Mouse (Mus musculus) frontal cortex, postnatal 25 days (tissue): ENCODE data around the gene Gm11037.

Experiments used
- DNase-seq, 2 experiments: peaks; one replicate each; pipeline ENCODE4 v3.0.0; 2022; ENCODE audit warnings: low spot score in 2 of 2

Gm11037 gene

DNA sequence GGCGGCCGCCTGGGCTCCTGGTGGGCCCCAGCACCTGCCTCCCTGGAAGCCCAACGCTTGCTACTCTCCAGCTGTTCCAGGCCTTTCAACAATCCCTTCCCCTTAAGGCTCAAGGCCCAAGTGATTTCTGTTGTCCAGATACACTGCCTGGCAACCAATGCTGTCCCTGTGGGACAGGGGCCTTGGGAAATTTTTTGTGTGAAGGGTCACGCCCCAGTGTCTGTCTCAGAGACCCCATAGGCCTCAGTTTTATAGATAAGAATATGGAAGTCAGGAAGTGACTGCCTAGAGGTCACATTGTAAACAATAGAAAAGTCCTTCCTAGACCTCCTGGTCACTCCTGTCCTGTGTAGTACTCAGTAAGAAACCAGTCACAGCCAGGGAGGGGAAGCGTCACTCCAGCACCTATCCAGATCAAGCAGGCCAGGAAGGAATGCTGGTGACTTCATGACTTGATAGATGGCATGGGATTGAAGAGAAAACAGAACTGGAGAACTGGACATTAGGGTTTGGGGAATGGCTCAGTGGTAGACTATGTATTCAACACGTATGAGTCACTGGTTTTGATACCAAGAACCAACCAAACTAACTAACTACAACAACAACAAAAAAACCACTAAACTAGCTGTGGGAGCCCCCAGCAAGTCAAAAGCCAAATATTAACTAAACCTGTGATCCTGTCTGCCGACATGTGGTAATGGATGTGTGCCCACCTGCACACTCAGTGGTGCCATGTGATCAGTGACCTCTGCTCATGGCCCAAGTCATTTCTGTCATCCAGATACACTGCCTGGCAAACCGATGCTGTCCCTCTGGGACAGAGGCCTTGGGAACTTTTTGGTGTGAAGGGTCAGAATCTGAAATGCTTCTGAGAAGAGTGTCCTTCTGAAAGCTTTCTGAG lies 15.3 kb downstream of the Gm11037 start:
- DNase-seq = no peak

DNA sequence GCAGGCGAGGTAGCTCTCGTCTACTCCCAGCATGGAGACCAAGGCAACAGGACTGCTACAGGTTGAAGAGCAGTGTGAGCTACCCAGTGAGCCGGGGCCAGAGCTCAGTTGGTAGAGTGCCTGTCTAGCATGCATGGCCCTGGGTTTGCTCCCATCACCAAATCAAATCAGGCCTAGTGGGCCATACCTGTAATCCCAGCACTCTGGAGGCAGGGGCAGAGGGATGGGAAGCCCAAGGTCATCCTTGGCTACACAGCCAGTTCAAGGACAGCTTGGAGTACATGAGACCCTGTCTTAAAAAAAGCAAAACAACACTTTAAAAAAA lies 15.9 kb downstream of the Gm11037 start:
- DNase-seq = no peak

DNA sequence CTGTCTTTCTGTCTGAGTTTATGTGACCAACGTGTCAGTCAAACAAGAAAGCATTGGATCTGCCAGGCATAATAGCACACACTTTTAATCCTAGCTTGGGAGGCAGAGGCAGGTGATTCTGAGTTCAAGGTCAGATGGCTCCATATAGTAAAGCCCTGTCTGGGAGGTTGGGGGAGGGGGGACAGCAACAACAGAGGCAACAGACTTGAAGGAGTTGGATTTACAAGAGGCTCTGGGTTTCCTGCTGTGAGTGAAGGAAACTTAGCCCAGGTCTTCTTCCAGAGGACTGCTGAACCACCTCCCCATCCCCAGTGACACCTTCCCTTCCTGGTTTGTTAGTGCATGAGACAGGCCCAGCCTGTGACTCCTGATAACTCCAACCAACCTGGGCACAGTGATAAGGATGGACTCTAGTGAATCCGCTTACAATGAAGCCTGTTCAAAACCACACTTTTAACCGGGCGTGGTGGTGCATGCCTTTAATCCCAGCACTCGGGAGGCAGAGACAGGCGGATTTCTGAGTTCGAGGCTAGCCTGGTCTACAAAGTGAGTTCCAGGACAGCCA lies 19.0 kb downstream of the Gm11037 start:
- DNase-seq = no peak

DNA sequence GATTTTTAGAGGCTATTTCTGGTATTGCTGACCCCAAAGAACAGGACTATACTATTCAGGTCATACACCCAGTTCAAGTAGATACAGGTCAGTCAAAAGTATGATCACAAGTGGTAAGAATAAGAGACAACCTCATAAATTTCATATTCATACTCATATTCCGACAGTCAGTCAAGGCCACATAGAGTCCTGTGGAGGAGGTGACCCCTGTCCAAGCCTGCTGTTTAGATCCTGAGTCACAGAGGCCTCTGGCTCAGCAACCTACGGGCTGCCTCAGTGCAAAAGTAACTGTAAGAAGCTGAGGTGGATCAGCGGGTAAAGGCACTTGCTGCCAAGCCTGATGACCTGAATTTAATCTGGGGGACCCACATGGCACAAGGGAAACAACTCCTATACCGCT lies 20.7 kb downstream of the Gm11037 start:
- DNase-seq = no peak

DNA sequence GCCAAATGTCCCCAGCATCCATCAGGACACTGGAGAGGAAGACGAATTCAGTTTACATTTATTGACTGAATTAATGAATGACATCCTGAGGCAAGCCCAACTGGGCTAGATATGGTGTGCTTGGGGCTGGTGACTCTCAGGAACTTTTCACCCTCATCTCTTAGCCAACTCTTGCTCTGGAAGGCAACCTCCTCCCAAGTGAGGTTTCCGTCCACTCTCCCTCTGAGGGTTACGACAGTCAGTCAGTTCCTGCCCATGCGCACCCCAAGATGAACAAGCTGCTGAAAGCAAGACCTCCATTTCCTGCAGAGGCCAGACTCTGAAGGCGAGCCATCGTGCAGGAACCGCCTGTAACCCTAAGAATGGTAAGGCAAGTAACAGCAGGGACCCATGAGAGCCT lies 23.7 kb downstream of the Gm11037 start:
- no peak for DNase-seq

DNA sequence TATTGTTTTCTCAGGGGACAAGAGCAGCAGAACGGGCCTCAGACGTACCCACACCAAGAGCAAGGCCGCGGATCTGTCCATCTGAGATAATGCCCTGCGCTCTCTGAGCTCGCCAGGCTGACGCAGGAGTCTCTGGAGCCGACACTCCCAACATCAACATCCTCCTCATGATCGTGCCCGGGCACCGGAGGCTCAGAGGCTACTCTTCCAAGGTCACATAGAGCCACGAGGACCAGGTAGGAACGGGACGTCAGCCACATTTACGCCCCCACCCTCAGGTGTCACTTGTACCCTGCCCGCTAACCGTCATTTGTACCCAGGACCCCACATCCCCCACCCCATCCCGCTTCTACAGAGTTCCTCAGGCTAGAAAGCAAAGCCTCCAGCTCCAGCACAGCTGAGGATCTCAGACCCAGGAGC lies 26.2 kb downstream of the Gm11037 start:
- DNase-seq = peak in 1 of 2 experiments; percentile 27

DNA sequence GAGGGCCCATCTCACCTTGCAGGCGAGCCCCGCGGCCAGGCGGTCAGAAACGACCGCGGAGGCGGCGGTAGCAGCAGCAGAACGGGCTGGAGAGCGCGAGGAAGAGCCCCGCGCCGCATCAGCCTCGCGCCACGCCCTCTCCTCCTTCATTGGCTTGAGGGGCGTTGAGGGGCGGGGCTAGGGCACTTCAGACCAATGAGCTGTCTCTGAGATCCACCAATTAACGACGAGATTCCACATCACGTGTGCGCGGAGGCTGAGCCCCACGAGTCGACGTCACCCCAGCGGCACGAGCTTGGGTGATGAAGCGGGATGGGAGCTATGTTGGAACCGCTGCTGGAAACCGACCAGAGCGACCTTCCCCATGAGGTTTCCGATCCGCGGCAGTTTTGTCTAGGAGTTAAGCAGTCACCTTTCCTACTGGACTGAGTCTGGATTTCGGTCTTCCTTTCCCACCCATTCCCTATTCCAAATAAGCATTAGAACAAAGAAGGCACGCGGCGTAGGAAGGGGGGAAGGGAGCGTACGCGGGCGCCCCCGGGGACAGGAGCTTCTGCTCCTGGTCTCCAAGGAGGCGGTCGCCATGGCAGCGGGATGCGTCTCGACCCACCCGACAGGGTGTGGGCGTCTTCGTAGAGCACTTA lies 26.8 kb downstream of the Gm11037 start, which contains the start of gene 1700037H04Rik:
TSS of gene 1700037H04Rik (minus strand) at position 144 of the 644 bp plus-strand sequence.
- peak; percentile 88 to 90 for DNase-seq

DNA sequence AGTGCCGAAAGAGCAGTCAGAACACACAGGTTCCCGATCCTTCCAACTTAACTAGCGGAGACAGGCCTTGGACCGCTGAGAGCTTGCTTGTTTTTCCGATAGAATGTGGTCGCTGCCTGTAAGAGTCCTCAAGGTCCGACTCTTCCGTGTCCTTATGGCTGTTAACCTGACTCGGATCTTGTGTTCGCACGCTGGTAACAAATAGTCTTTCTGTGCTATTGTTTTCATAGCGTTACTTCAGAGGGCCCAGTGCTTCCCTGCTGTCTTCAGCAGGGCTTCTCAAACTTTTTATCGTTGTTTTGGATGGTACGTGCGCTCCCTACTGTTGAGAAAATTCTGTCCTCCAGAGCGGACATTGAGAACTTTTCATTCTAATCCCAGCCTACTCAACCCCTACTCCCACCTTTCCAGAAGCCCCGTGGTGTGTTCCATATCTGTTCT lies 27.4 kb downstream of the Gm11037 start:
- no peak for DNase-seq

DNA sequence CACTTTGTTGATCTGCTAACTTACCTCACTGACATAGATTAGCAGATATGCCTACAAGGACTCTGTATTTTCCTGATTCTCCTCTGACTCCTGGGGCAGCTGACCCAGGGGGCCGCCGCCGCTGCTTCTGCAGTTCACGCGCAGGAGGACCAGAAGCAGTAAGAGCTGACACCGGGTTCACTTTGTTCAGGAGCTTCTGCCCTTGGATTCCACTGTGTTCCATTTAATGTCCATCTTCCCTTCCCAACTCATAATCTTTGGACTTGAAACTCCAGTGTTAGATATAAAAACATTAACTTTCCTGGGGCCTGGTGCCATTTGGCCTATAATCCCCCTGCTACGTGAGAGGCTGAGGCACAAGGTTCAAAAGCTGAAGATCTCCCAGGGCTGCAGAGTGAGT lies 30.6 kb downstream of the Gm11037 start:
- no peak for DNase-seq

DNA sequence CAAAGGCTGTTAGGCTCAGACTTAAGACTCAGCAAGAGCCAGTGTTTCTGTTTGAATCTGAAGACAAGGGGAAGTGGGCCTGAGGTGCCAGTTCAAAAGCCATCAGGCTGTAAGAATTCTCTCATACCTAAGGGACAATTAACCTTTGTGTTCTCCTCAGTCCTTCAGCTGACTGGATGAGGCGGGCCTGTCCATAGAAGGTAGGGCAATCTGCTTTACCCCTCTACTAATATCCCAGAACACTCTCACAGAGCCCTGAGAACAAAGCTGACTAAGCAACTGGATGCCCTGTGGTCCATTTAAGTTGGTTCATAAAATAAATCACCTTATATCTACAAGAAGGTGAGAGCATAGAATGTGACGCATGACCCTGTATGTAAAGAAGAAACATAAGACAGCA lies 32.9 kb downstream of the Gm11037 start:
- no peak for DNase-seq

DNA sequence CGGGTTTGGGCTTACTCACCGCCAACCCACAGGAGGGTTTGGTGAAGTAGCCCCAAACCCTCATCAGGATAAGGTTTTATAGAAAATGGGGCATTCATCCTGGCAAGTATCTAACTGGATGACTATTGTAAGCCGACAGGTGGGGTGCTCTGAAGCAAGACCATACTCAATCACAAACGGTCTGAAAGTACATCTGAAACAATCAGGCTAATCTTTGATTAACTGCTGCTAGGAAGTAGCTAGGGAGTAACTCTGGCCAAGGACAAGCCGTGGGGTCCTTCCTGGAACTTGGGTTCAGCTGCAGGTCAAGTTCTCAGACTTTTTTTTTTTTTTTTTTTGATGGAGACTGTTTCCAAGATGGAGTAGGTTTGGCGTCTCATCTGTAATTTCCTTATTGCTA lies 34.7 kb downstream of the Gm11037 start:
- DNase-seq = no peak

DNA sequence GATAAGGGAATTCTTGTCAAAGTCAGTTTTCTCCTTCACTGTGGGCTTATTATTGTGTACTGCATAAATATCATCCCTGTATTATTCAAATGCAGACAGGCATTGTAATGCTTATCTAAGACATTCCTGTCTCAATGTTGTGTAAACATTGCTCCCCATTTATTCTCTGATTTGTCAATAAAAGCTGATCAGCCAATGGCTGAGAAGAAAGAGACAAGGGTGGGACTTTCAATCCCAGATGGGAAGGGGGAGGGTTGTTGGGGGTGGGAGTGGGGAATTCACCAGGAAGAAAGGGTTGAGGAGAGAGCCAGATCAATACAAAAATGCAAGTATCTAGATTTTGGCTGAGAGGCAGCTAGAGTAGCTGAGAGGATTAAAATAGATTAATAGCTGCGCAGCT lies 35.6 kb downstream of the Gm11037 start:
- DNase-seq = no peak

DNA sequence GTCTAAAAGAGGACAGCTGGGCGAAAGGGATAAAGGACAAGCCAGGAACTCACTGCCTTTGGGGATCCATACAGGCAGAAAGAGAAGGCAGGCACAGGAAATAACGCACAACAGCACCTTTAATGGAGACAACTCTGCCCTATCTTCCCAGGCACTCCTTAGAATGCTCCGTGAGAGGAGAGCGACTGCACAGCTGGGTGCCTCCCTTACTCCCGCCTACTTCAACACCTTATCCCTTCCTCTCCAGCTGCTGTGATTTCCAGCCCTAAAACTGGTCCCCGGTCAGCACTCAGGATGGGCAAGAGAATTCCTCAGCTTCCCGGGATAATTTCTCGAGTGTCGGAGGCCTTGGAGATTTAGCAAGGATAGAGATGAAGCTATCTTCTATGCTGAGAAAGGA lies 37.6 kb downstream of the Gm11037 start:
- no peak for DNase-seq

DNA sequence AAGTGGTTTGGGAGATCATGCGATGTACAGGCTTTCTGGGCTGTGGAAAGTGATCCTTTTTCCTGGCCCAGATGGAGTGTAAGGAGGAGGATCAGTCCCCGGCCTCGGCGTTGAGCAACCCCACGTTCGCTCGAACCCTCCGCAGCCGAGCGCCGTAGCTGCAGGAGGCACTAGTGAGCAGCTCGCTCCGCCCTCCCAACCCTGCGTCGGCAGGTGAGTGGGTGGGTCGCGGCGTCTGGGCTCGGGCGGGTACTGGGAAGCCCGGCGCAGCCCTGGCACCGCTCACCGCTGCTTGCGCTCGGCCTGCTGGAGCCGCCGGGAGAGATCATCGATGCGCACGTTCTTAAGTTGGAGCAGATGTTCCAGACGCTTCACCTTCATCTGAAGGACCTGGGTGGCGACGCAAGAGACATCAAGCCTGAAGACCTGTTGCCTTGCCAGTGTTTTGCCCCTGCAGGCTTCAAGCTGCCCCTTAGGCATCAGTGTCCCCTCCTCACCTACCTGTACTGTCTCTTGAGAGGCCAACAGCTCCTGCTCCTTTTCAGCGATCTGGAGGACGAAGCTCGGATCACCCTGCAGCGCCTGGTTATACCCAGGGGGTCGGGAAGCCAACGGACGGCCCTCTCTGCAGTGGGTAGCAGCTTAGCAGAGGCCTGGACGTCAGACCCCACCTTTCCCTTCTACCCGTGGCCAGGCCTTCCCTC lies 38.3 kb downstream of the Gm11037 start:
- peak; percentile 46 to 63 for DNase-seq

DNA sequence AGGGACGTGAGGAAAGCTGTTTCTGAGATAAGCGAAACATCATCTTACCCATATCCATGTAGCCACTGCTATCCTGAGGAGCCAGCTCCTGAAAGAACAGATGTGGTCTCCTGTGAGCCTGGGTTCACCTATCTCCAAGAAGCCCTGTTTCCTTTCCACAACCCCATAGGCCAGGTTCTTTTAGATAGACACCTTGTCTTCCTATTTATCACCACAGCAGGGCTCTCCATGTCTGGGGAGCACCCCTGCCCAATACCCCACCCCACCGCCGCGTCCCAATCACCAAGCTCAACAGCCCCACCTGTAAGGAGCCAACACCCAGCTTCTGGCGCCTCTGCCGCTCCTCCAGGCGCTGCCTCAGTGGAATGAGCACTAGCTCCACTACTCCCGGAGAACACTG lies 39.0 kb downstream of the Gm11037 start:
- DNase-seq = no peak

DNA sequence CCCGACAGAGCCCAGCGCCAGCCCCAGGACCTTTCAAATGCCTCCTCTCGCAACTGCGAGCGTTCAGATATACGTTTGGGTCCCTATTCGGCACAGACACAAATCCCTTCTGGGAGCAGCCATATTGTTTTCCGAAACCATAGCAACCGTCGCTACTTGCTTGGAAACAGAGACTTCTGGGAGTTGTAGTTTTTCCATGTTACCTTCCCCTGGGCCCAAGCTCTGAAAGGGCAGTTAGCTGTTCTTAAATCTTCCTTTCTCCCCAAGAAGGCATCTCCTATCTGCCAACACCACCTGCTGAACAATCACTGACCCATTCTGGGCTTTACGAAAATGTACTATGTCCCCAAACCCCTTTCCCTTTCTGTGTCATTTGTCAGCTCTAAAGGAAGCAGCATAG lies 41.4 kb downstream of the Gm11037 start:
- peak; percentile 28 to 44 for DNase-seq

DNA sequence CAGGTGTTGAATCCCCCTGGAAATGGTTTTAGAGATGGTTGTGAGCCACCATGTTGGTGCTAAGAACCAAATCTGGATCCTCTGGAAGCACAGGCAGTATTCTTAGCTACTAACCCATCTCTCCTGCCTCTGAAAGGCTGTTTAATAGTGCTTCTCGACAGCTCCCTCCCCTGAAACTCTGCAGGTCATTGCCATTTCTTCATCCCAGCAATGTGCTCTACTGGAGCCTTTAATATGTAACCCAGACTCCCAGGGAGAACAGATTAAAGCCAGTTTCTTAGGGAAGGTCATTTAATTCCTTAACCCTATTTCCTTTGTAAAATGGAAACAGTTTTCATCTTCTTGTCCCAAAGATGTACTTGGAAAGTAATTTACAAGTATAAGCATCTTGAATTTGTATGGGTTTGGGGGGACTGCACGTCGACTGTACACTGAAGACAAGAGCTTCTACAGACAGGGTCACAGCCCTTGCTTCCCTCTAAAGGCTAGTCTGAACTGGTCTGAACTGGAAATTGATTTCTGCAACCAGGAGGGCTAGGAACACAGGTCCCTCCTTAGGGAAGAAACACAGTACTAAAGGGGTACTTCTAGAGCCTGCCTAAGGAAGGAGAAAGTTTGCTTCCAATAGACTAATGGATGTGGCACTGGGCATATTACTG lies 42.1 kb downstream of the Gm11037 start:
- DNase-seq = no peak

DNA sequence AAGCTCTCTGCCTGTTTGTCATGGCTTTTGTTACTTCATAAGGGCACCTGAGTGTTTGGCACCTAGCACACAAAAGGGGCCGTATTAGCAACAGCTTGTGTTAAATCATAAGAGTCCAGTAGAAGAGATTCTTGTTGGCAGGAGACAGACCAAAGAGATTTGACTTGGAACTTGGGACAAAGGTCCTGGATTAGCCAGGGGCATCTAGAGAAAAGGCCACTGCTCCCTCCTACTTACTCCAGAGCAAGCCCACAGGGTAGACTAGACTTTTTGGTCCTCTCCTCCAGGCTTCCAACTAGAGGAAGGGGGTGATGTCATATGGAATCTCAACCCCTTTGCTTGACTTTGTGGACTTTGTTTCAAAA lies 42.6 kb downstream of the Gm11037 start:
- DNase-seq = no peak

DNA sequence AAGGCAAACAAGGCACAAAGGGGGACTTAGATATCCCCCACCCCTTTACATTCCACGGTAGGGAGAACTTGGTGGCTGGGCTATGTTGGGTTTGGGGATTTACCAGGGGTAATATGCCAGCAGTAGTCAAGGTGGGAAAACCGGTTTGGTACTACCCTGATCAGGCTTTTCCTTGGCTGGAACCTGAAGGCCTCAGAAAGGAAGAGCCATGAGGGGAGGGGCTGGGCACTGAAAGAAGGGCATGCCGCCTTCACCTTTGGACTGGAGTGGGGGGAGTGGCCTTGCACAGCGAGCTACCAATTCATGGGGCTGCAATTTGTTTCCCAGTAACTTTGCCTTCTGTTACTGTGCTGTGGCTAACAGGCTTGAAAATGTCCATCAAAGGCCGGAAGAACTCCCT lies 43.2 kb downstream of the Gm11037 start:
- DNase-seq = no peak

DNA sequence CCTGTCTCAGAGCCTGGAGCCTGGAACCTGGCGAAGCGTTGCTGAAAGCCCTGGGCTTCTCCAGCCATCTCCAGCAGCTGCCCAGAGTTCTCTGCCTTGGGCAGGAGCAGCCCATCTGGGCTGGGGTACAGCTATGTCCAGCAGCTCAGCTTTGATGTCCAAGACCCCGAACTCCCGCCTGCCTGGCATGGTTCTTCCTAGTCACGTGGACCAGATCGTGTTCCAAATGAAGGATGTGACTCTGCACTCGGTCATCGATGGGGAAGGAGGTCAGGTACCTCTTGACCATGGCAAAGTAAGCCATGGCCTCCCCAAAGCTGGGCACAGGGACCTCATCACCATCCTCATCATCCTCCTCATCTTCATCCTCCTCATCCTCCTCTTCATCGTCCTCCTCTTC lies 44.6 kb downstream of the Gm11037 start:
- DNase-seq = no peak

DNA sequence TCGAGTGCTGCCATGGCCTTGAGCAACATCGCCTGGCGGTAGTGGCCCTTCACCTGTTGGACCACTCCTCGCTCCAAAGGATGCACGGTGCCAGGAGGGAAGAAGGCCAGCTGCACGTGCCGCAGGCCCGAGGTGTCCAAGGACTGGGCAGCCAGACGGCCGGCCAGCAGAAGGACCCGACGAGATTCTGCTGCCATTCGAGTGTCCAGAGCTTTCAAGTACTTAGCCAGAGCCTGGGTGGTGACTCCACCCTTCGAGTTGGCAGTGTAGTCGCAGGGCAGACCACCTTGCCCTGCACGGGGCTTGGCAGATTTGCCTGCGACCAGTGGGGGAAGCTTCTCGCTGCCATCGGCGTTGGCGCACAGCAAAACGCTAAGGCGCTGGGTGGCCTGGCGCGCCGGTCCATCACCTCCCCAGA lies 45.5 kb downstream of the Gm11037 start:
- DNase-seq = no peak
